Mouse (Mus musculus) adrenal gland, postnatal 10 days (tissue): ENCODE measurements around the gene Ikzf3. TPM values are rescaled to one million over a fixed set of nuclear protein-coding genes. Genes with fewer than 3 reads are reported as not detected.

Experiments
- DNase-seq: peaks from one replicate; pipeline ENCODE4 v3.0.0; 2021; ENCODE audit warnings: mixed read lengths
- total RNA-seq, 2 experiments: library from RNA; stranded (reverse); gene quantifications; 2 replicates each; pipeline ENCODE4 v1.2.3; 2021

Gene Ikzf3
- total RNA-seq, 2 experiments from 2014 or later: 3.2 to 4.5 TPM

GRCm38 (mm10) chr11:98568326-98568725, 22.5 kb upstream of the Ikzf3 start:
- DNase-seq: no peak

GRCm38 (mm10) chr11:98563921-98564414, 18.1 kb upstream of the Ikzf3 start:
- no peak for DNase-seq

- DNase-seq: no peak
Measured at GRCm38 (mm10) chr11:98563025-98563424, 17.2 kb upstream of the Ikzf3 start.

- peak; percentile 34 for DNase-seq
Measured at GRCm38 (mm10) chr11:98560942-98561341, 15.1 kb upstream of the Ikzf3 start.

- no peak for DNase-seq
Measured at GRCm38 (mm10) chr11:98555124-98555700, 9.4 kb upstream of the Ikzf3 start.

GRCm38 (mm10) chr11:98553966-98554365, 8.1 kb upstream of the Ikzf3 start:
- DNase-seq: no peak

- peak; percentile 94 for DNase-seq
Measured at GRCm38 (mm10) chr11:98550975-98551828, 5.4 kb upstream of the Ikzf3 start, which contains the start of gene Zpbp2. Gene Zpbp2 (plus strand): TSS chr11:98551097.

- DNase-seq: no peak
Measured at GRCm38 (mm10) chr11:98550311-98550974, 4.6 kb upstream of the Ikzf3 start.

GRCm38 (mm10) chr11:98549363-98549762, 3.5 kb upstream of the Ikzf3 start:
- no peak for DNase-seq

GRCm38 (mm10) chr11:98547308-98547693, 1.5 kb upstream of the Ikzf3 start:
- no peak for DNase-seq

- no peak for DNase-seq
Measured at GRCm38 (mm10) chr11:98546529-98547307, 887 bp upstream of the Ikzf3 start.

- no peak for DNase-seq
Measured at GRCm38 (mm10) chr11:98544890-98545677, 747 bp downstream of the Ikzf3 start.

- no peak for DNase-seq
Measured at GRCm38 (mm10) chr11:98543414-98543813, 2.4 kb downstream of the Ikzf3 start.

GRCm38 (mm10) chr11:98542553-98542952, 3.3 kb downstream of the Ikzf3 start:
- no peak for DNase-seq

GRCm38 (mm10) chr11:98540319-98540718, 5.5 kb downstream of the Ikzf3 start:
- DNase-seq: no peak

- no peak for DNase-seq
Measured at GRCm38 (mm10) chr11:98537480-98538034, 8.3 kb downstream of the Ikzf3 start.

GRCm38 (mm10) chr11:98526824-98527461, 18.9 kb downstream of the Ikzf3 start:
- DNase-seq: no peak

GRCm38 (mm10) chr11:98525140-98525539, 20.7 kb downstream of the Ikzf3 start:
- no peak for DNase-seq

GRCm38 (mm10) chr11:98520468-98520867, 25.4 kb downstream of the Ikzf3 start:
- no peak for DNase-seq

GRCm38 (mm10) chr11:98513356-98513936, 32.4 kb downstream of the Ikzf3 start:
- DNase-seq: no peak
